Mouse (Mus musculus): ENCODE data around the gene 4930595D18Rik.

4930595D18Rik gene

GRCm38 (mm10) chr12:111165831-111166591, 18.3 kb downstream of the 4930595D18Rik start, which contains the start of gene Traf3:
TSS of gene Traf3 (plus strand) at chr12:111166370.
- peak; percentile 64 for DNase-seq (ENCODE audit: low read depth)

GRCm38 (mm10) chr12:111165146-111165812, 19.0 kb downstream of the 4930595D18Rik start:
- DNase-seq (ENCODE audit: low read depth): peak; percentile 65

GRCm38 (mm10) chr12:111164310-111164751, 20.0 kb downstream of the 4930595D18Rik start:
- peak; percentile 83 for DNase-seq (ENCODE audit: low read depth)

- no peak for DNase-seq (ENCODE audit: low read depth)
Measured at GRCm38 (mm10) chr12:111162312-111163061, 21.8 kb downstream of the 4930595D18Rik start.

- DNase-seq (ENCODE audit: low read depth): no peak
Measured at GRCm38 (mm10) chr12:111161943-111162311, 22.4 kb downstream of the 4930595D18Rik start.

- DNase-seq (ENCODE audit: low read depth): no peak
Measured at GRCm38 (mm10) chr12:111160871-111161270, 23.4 kb downstream of the 4930595D18Rik start.

GRCm38 (mm10) chr12:111159659-111160428, 24.4 kb downstream of the 4930595D18Rik start:
- no peak for DNase-seq (ENCODE audit: low read depth)

- no peak for DNase-seq (ENCODE audit: low read depth)
Measured at GRCm38 (mm10) chr12:111155756-111156155, 28.5 kb downstream of the 4930595D18Rik start.

- DNase-seq (ENCODE audit: low read depth): no peak
Measured at GRCm38 (mm10) chr12:111154641-111155040, 29.6 kb downstream of the 4930595D18Rik start.

- DNase-seq (ENCODE audit: low read depth): no peak
Measured at GRCm38 (mm10) chr12:111153946-111154345, 30.3 kb downstream of the 4930595D18Rik start.

GRCm38 (mm10) chr12:111152981-111153710, 31.1 kb downstream of the 4930595D18Rik start:
- DNase-seq (ENCODE audit: low read depth): no peak

GRCm38 (mm10) chr12:111152579-111152978, 31.7 kb downstream of the 4930595D18Rik start:
- DNase-seq (ENCODE audit: low read depth): no peak

GRCm38 (mm10) chr12:111151422-111152156, 32.7 kb downstream of the 4930595D18Rik start:
- no peak for DNase-seq (ENCODE audit: low read depth)

- no peak for DNase-seq (ENCODE audit: low read depth)
Measured at GRCm38 (mm10) chr12:111150236-111150596, 34.1 kb downstream of the 4930595D18Rik start.

GRCm38 (mm10) chr12:111149495-111150235, 34.6 kb downstream of the 4930595D18Rik start:
- no peak for DNase-seq (ENCODE audit: low read depth)

- no peak for DNase-seq (ENCODE audit: low read depth)
Measured at GRCm38 (mm10) chr12:111145269-111145668, 39.0 kb downstream of the 4930595D18Rik start.

GRCm38 (mm10) chr12:111144598-111144997, 39.7 kb downstream of the 4930595D18Rik start:
- no peak for DNase-seq (ENCODE audit: low read depth)

GRCm38 (mm10) chr12:111143509-111144063, 40.7 kb downstream of the 4930595D18Rik start:
- no peak for DNase-seq (ENCODE audit: low read depth)

- no peak for DNase-seq (ENCODE audit: low read depth)
Measured at GRCm38 (mm10) chr12:111143005-111143508, 41.2 kb downstream of the 4930595D18Rik start.

Data from c-Kit-positive CD71-positive TER-119-negative erythroid progenitor cells, embryonic 14.5 days (primary cell).